Mouse (Mus musculus) midbrain, embryonic 14.5 days (tissue): ENCODE data around the gene Zkscan5. TPM values are rescaled to one million over a fixed set of nuclear protein-coding genes. Genes with fewer than 3 reads are reported as not detected.

Experiments
- ATAC-seq: fragments of 200-750 bp; cut with Nextera tagmentation; 2 replicates; pipeline ENCODE4 v1.8.0; 2017; ENCODE audit warnings: moderate number of reproducible peaks, moderate library complexity; ENCODE audit not compliant: low FRiP score, low TSS enrichment
- DNase-seq: peaks from one replicate; pipeline ENCODE4 v3.0.0-alpha.2; 2015
- H3K27ac ChIP-seq: fragments of 300-500 bp; sonication (generic); replicated peaks from 2 replicates; pipeline ENCODE4 v1.5.1; 2014; ENCODE audit warnings: mild to moderate bottlenecking, low read depth, low read length, moderate library complexity
- H3K27me3 ChIP-seq: fragments of 300-500 bp; sonication (generic); 2 replicates; pipeline ENCODE4 v1.6.1; 2014; ENCODE audit warnings: low read length, control low read depth, mixed read lengths; ENCODE audit not compliant: control insufficient read depth, insufficient read depth
- H3K36me3 ChIP-seq: fragments of 300-500 bp; sonication (generic); 2 replicates; pipeline ENCODE4 v1.6.1; 2014; ENCODE audit warnings: low read length, control low read depth; ENCODE audit not compliant: control insufficient read depth, insufficient read depth
- H3K4me1 ChIP-seq: fragments of 300-500 bp; sonication (generic); 2 replicates; pipeline ENCODE4 v1.6.1; 2014; ENCODE audit warnings: mild to moderate bottlenecking, antibody characterized with exemption, low read length, control low read depth; ENCODE audit not compliant: control insufficient read depth, insufficient read depth
- H3K4me2 ChIP-seq: fragments of 300-500 bp; sonication (generic); 2 replicates; pipeline ENCODE4 v1.6.1; 2014; ENCODE audit warnings: mild to moderate bottlenecking, low read length, moderate library complexity
- H3K4me3 ChIP-seq: fragments of 300-500 bp; sonication (generic); replicated peaks from 2 replicates; pipeline ENCODE4 v1.5.1; 2014; ENCODE audit warnings: low read depth, low read length
- H3K9ac ChIP-seq: fragments of 300-500 bp; sonication (generic); replicated peaks from 2 replicates; pipeline ENCODE4 v1.6.1; 2014; ENCODE audit warnings: mild to moderate bottlenecking, low read length, moderate library complexity
- H3K9me3 ChIP-seq: fragments of 300-500 bp; sonication (generic); 2 replicates; pipeline ENCODE4 v1.6.1; 2016; ENCODE audit warnings: low read length, control low read depth, mixed read lengths; ENCODE audit not compliant: control insufficient read depth
- WGBS: fragments of 180-500 bp; shearing (Covaris S2); extraction: QIAGEN DNeasy Blood & Tissue Kit; methylation state at CpG from one replicate; pipeline ENCODE4 v1.1.7; 2014; 5-methylcytosine and 5-hydroxymethylcytosine counted together
- polyA plus RNA-seq: library from polyadenylated mRNA; unstranded; fragments of >200 nt; fragmentation: Nextera tagmentation; extraction: Ambion mirVana; gene quantifications from 2 replicates; pipeline ENCODE4 v1.2.1, GENCODE M21; 2014

The Zkscan5 gene
- polyA plus RNA-seq: 13.5 and 17.9 TPM in 2 replicates

- peak within 1 kb of the TSS; percentile 46; the same call in 1 of the 2 replicates for H3K9ac ChIP-seq
- peaks cover 18% of the 10 kb centered on the region for H3K4me1 ChIP-seq
- H3K27ac ChIP-seq: peak within 1 kb of the TSS; percentile 88
- no peaks in the 10 kb centered on the region for H3K36me3 ChIP-seq
- peak within 1 kb of the TSS; percentile 57 for H3K4me3 ChIP-seq
- WGBS: under 1% methylated on average over 22 of the region's 22 CpGs
- H3K9me3 ChIP-seq: no peaks in the 10 kb centered on the region
- H3K27me3 ChIP-seq: no peaks in the 10 kb centered on the region
- peak; percentile 98 for DNase-seq
- ATAC-seq: peak; percentile 96
- H3K4me2 ChIP-seq: peak within 1 kb of the TSS; percentile 73
These were observed at the start of gene Zkscan5 for GRCm38 (mm10) chr5:145203936-145204691. Gene Zkscan5 (plus strand): TSS chr5:145204562.

GRCm38 (mm10) chr5:145161361-145161760, 43.0 kb upstream of the Zkscan5 start:
- 95% methylated on average over 14 of the region's 14 CpGs for WGBS
- Histone ChIP-seq H3K27ac (no peak overlapping the region), H3K27me3 (no peaks in the 10 kb centered on the region), H3K9ac (no peak overlapping the region), H3K4me2 (no peak overlapping the region), H3K36me3 (peaks cover 76% of the 10 kb centered on the region), H3K4me1 (peaks cover 6% of the 10 kb centered on the region), H3K4me3 (no peak overlapping the region), H3K9me3 (no peaks in the 10 kb centered on the region)
- DNase-seq (no peak), ATAC-seq (no peak)

- H3K9me3 ChIP-seq: no peaks in the 10 kb centered on the region
- no peak overlapping the region for H3K9ac ChIP-seq
- no peak overlapping the region for H3K27ac ChIP-seq
- no peak for DNase-seq
- no peak overlapping the region for H3K4me2 ChIP-seq
- H3K36me3 ChIP-seq: peaks cover 52% of the 10 kb centered on the region
- peaks cover 21% of the 10 kb centered on the region for H3K4me1 ChIP-seq
- no peak for ATAC-seq
- H3K27me3 ChIP-seq: no peaks in the 10 kb centered on the region
- H3K4me3 ChIP-seq: no peak overlapping the region
- 73% methylated on average over 3 of the region's 3 CpGs for WGBS
These were observed 39.7 kb upstream of the Zkscan5 start for GRCm38 (mm10) chr5:145164710-145165109.

- H3K4me1 ChIP-seq: peaks cover 21% of the 10 kb centered on the region
- ATAC-seq (no peak), DNase-seq (no peak)
- H3K9me3 ChIP-seq: no peaks in the 10 kb centered on the region
- 88% methylated on average over 15 of the region's 15 CpGs for WGBS
- H3K36me3 ChIP-seq: peaks cover 48% of the 10 kb centered on the region
- H3K9ac ChIP-seq: no peak overlapping the region
- no peak overlapping the region for H3K4me3 ChIP-seq
- no peaks in the 10 kb centered on the region for H3K27me3 ChIP-seq
- no peak overlapping the region for H3K4me2 ChIP-seq
- no peak overlapping the region for H3K27ac ChIP-seq
These were observed 39.2 kb upstream of the Zkscan5 start for GRCm38 (mm10) chr5:145165184-145165583.

- Histone ChIP-seq H3K4me3 (peak within 1 kb of the TSS; percentile 91), H3K9me3 (no peaks in the 10 kb centered on the region), H3K9ac (peak within 1 kb of the TSS; percentile 90), H3K4me2 (peak within 1 kb of the TSS; percentile 83), H3K27me3 (no peaks in the 10 kb centered on the region), H3K36me3 (peaks cover 48% of the 10 kb centered on the region), H3K4me1 (peaks cover 21% of the 10 kb centered on the region), H3K27ac (peak within 1 kb of the TSS; percentile 75)
- under 1% methylated on average over 51 of the region's 51 CpGs for WGBS
- DNase-seq (peak; percentile 100), ATAC-seq (peak; percentile 93)
These were observed 37.6 kb upstream of the Zkscan5 start, which contains the start of the genes Ptcd1 and Cpsf4 for GRCm38 (mm10) chr5:145166536-145167305. Gene Ptcd1 (minus strand): TSS chr5:145167108. Gene Cpsf4 (plus strand): TSS chr5:145167213.

- peak overlapping the region; percentile 83 for H3K4me2 ChIP-seq
- peaks cover 21% of the 10 kb centered on the region for H3K4me1 ChIP-seq
- peak overlapping the region; percentile 74 for H3K27ac ChIP-seq
- peak; percentile 63 for ATAC-seq
- peaks cover 50% of the 10 kb centered on the region for H3K36me3 ChIP-seq
- H3K4me3 ChIP-seq: peak overlapping the region; percentile 91
- no peaks in the 10 kb centered on the region for H3K27me3 ChIP-seq
- H3K9me3 ChIP-seq: no peaks in the 10 kb centered on the region
- H3K9ac ChIP-seq: peak overlapping the region; percentile 90
- DNase-seq: peak; percentile 37
- under 1% methylated on average over 26 of the region's 28 CpGs for WGBS
These were observed 37.1 kb upstream of the Zkscan5 start for GRCm38 (mm10) chr5:145167306-145167661.

GRCm38 (mm10) chr5:145178461-145178980, 25.8 kb upstream of the Zkscan5 start:
- Histone ChIP-seq H3K36me3 (peaks cover 100% of the 10 kb centered on the region), H3K4me3 (no peak overlapping the region), H3K27me3 (no peaks in the 10 kb centered on the region), H3K9me3 (no peaks in the 10 kb centered on the region), H3K4me2 (no peak overlapping the region), H3K4me1 (no peaks in the 10 kb centered on the region), H3K9ac (no peak overlapping the region), H3K27ac (no peak overlapping the region)
- DNase-seq: no peak
- ATAC-seq: no peak
- 91% methylated on average over 18 of the region's 18 CpGs for WGBS

GRCm38 (mm10) chr5:145185244-145185643, 19.1 kb upstream of the Zkscan5 start:
- H3K4me1 ChIP-seq: peaks cover 4% of the 10 kb centered on the region
- H3K9ac ChIP-seq: no peak overlapping the region
- H3K27me3 ChIP-seq: no peaks in the 10 kb centered on the region
- 93% methylated on average over 2 of the region's 2 CpGs for WGBS
- H3K4me3 ChIP-seq: no peak overlapping the region
- no peak overlapping the region for H3K27ac ChIP-seq
- H3K9me3 ChIP-seq: no peaks in the 10 kb centered on the region
- no peak for ATAC-seq
- no peak overlapping the region for H3K4me2 ChIP-seq
- DNase-seq: no peak
- peaks cover 72% of the 10 kb centered on the region for H3K36me3 ChIP-seq
